Mouse (Mus musculus) forebrain, embryonic 10.5 days (tissue): Measurements from ENCODE around the gene 6030452D12Rik. TPM values are rescaled to one million over a fixed set of nuclear protein-coding genes. Genes with fewer than 3 reads are reported as not detected.

ENCODE experiments used
- DNase-seq: peaks from one replicate; pipeline ENCODE4 v3.0.0-alpha.2; 2017; ENCODE audit warnings: low spot score; ENCODE audit errors: extremely low spot score
- H3K27ac ChIP-seq: fragments of 300-500 bp; sonication (generic); 2 replicates; pipeline ENCODE4 v1.5.1; 2016; ENCODE audit warnings: mild to moderate bottlenecking
- H3K27me3 ChIP-seq: fragments of 300-500 bp; sonication (generic); 2 replicates; pipeline ENCODE4 v1.6.1; 2016; ENCODE audit warnings: mild to moderate bottlenecking; ENCODE audit not compliant: poor library complexity, severe bottlenecking
- H3K36me3 ChIP-seq: fragments of 300-500 bp; sonication (generic); replicated peaks from 2 replicates; pipeline ENCODE4 v1.6.1; 2016; ENCODE audit warnings: mild to moderate bottlenecking, moderate library complexity
- H3K4me1 ChIP-seq: fragments of 300-500 bp; sonication (generic); 2 replicates; pipeline ENCODE4 v1.6.1; 2016
- H3K4me3 ChIP-seq: fragments of 300-500 bp; sonication (generic); 2 replicates; pipeline ENCODE4 v1.5.1; 2016; ENCODE audit warnings: mild to moderate bottlenecking, moderate library complexity
- H3K9me3 ChIP-seq: fragments of 300-500 bp; sonication (generic); 2 replicates; pipeline ENCODE4 v1.6.1; 2016; ENCODE audit warnings: mild to moderate bottlenecking, moderate library complexity
- WGBS: fragments of 180-500 bp; shearing (Covaris S2); methylation state at CpG from one replicate; pipeline ENCODE4 v1.1.7; 2016; 5-methylcytosine and 5-hydroxymethylcytosine counted together
- polyA plus RNA-seq: library from polyadenylated mRNA; unstranded; fragments of >200 nt; fragmentation: Nextera tagmentation; extraction: Ambion mirVana; gene quantifications from 2 replicates; pipeline ENCODE4 v1.2.1, GENCODE M21; 2016

The 6030452D12Rik gene
- polyA plus RNA-seq, 1 experiment from 2014 or later: not detected

GRCm38 (mm10) chr8:106548366-106548936 lies 48.1 kb downstream of the 6030452D12Rik start:
- Histone ChIP-seq H3K4me3 (no peak overlapping the region), H3K36me3 (peaks cover 25% of the 10 kb centered on the region; the same call in 1 of the 2 replicates), H3K27me3 (no peaks in the 10 kb centered on the region), H3K9me3 (no peaks in the 10 kb centered on the region), H3K27ac (no peak overlapping the region), H3K4me1 (no peaks in the 10 kb centered on the region)
- DNase-seq: no peak
- 88% methylated on average over 10 of the region's 10 CpGs for WGBS

GRCm38 (mm10) chr8:106550906-106551305 lies 50.6 kb downstream of the 6030452D12Rik start:
- 98% methylated on average over 1 of the region's 1 CpGs for WGBS
- H3K27ac ChIP-seq: no peak overlapping the region
- H3K4me1 ChIP-seq: no peaks in the 10 kb centered on the region
- H3K36me3 ChIP-seq: peaks cover 25% of the 10 kb centered on the region
- DNase-seq: no peak
- no peaks in the 10 kb centered on the region for H3K27me3 ChIP-seq
- no peak overlapping the region for H3K4me3 ChIP-seq
- no peaks in the 10 kb centered on the region for H3K9me3 ChIP-seq

- no peak overlapping the region for H3K27ac ChIP-seq
- H3K9me3 ChIP-seq: peaks cover 11% of the 10 kb centered on the region; the same call in 1 of the 2 replicates
- DNase-seq: no peak
- H3K36me3 ChIP-seq: peaks cover 28% of the 10 kb centered on the region
- H3K4me1 ChIP-seq: no peaks in the 10 kb centered on the region
- no peak overlapping the region for H3K4me3 ChIP-seq
- 87% methylated on average over 5 of the region's 5 CpGs for WGBS
- H3K27me3 ChIP-seq: no peaks in the 10 kb centered on the region
Observed at GRCm38 (mm10) chr8:106554011-106554410, 53.7 kb downstream of the 6030452D12Rik start.

- Histone ChIP-seq H3K4me3 (no peak overlapping the region), H3K27me3 (peaks cover 9% of the 10 kb centered on the region; the same call in 1 of the 2 replicates)
- 82% methylated on average over 6 of the region's 7 CpGs for WGBS
Observed at GRCm38 (mm10) chr8:106556068-106556645, 55.8 kb downstream of the 6030452D12Rik start.

More at GRCm38 (mm10) chr8:106556068-106556645, 55.8 kb downstream of the 6030452D12Rik start:
- Histone ChIP-seq H3K9me3 (peaks cover 11% of the 10 kb centered on the region; the same call in 1 of the 2 replicates), H3K27ac (no peak overlapping the region), H3K4me1 (peaks cover 7% of the 10 kb centered on the region), H3K36me3 (peaks cover 28% of the 10 kb centered on the region)
- DNase-seq: no peak

Other genes with a start within 250 kb of the 6030452D12Rik start
- 5.3 and 6.2 TPM in 2 replicates for gene Smpd3, start 162.5 kb upstream of the 6030452D12Rik start, polyA plus RNA-seq
- 22.3 and 24.5 TPM in 2 replicates for gene Zfp90, start 85.2 kb upstream of the 6030452D12Rik start, polyA plus RNA-seq
- gene Cdh3, start 10.4 kb downstream of the 6030452D12Rik start, polyA plus RNA-seq: 10.4 and 11.2 TPM in 2 replicates
- gene Gm10073, start 72.9 kb downstream of the 6030452D12Rik start, polyA plus RNA-seq: 7.6 and 8.4 TPM in 2 replicates
- 7.2 and 8.4 TPM in 2 replicates for gene Cdh1, start 102.8 kb downstream of the 6030452D12Rik start, polyA plus RNA-seq
- gene Tango6, start 182.5 kb downstream of the 6030452D12Rik start, polyA plus RNA-seq: 14.9 and 15.0 TPM in 2 replicates